Mouse (Mus musculus) kidney, embryonic 14.5 days (tissue): Measurements from ENCODE around the gene Inca1. TPM values are rescaled to one million over a fixed set of nuclear protein-coding genes. Genes with fewer than 3 reads are reported as not detected.

ENCODE experiments used
- ATAC-seq: fragments of 200-750 bp; cut with Nextera tagmentation; 2 replicates; pipeline ENCODE4 v1.8.0; 2017; ENCODE audit warnings: moderate number of reproducible peaks, mild to moderate bottlenecking, moderate TSS enrichment, moderate library complexity; ENCODE audit not compliant: low FRiP score, low TSS enrichment
- H3K27ac ChIP-seq: fragments of 300-500 bp; sonication (generic); 2 replicates; pipeline ENCODE4 v1.5.1; 2014; ENCODE audit warnings: low read depth, mild to moderate bottlenecking, low read length, moderate library complexity, mixed read lengths
- H3K27me3 ChIP-seq: fragments of 300-500 bp; sonication (generic); 2 replicates; pipeline ENCODE4 v1.6.1; 2014; ENCODE audit warnings: mild to moderate bottlenecking, low read length; ENCODE audit not compliant: control insufficient read depth, insufficient read depth
- H3K36me3 ChIP-seq: fragments of 300-500 bp; sonication (generic); 2 replicates; pipeline ENCODE4 v1.6.1; 2014; ENCODE audit warnings: low read length, mixed read lengths; ENCODE audit not compliant: control insufficient read depth, insufficient read depth
- H3K4me1 ChIP-seq: fragments of 300-500 bp; sonication (generic); 2 replicates; pipeline ENCODE4 v1.6.1; 2014; ENCODE audit warnings: low read length, mixed read lengths; ENCODE audit not compliant: control insufficient read depth, insufficient read depth
- H3K4me2 ChIP-seq: fragments of 300-500 bp; sonication (generic); replicated peaks from 2 replicates; pipeline ENCODE4 v1.6.1; 2014; ENCODE audit warnings: low read depth, mild to moderate bottlenecking, low read length
- H3K4me3 ChIP-seq: fragments of 300-500 bp; sonication (generic); 2 replicates; pipeline ENCODE4 v1.5.1; 2014; ENCODE audit warnings: mild to moderate bottlenecking, low read length
- H3K9ac ChIP-seq: fragments of 300-500 bp; sonication (generic); 2 replicates; pipeline ENCODE4 v1.6.1; 2014; ENCODE audit warnings: low read depth, mild to moderate bottlenecking, low read length, moderate library complexity
- H3K9me3 ChIP-seq: fragments of 300-500 bp; sonication (generic); 2 replicates; pipeline ENCODE4 v1.6.1; 2016; ENCODE audit warnings: low read length; ENCODE audit not compliant: control insufficient read depth
- WGBS: fragments of 180-500 bp; shearing (Covaris S2); extraction: QIAGEN DNeasy Blood & Tissue Kit; methylation state at CpG from one replicate; pipeline ENCODE4 v1.1.7; 2014; 5-methylcytosine and 5-hydroxymethylcytosine counted together
- polyA plus RNA-seq: library from polyadenylated mRNA; unstranded; fragments of >200 nt; fragmentation: Nextera tagmentation; extraction: Ambion mirVana; gene quantifications from 2 replicates; pipeline ENCODE4 v1.2.1, GENCODE M21; 2014

Gene Inca1
- polyA plus RNA-seq, 1 experiment from 2014 or later: 1.3 TPM

DNA sequence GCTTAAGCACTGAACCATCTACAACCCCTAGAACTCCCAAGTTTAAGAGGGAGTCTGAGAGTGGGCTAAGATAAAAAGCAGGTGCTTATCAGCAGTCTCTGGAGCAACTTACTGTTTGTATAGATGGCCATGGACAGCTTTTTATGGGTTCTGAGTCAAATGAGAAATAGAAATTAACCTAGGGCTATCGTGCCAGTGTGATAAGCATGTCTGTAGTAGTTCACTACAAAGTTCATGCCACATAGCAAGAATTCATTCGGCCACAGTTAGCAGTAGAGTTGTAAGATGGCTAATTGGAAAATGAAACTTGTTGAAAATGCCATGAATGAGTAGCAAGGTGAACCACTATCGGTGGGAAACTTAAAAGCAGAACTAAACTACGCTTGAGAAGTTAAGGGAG lies 51.4 kb downstream of the Inca1 start:
- Histone ChIP-seq H3K4me3 (peak overlapping the region; percentile 78), H3K9me3 (no peaks in the 10 kb centered on the region), H3K4me1 (peaks cover 45% of the 10 kb centered on the region), H3K36me3 (peaks cover 71% of the 10 kb centered on the region), H3K27me3 (no peaks in the 10 kb centered on the region), H3K27ac (no peak overlapping the region; the same call in 1 of the 2 replicates), H3K9ac (peak overlapping the region; percentile 89; the same call in 1 of the 2 replicates), H3K4me2 (peak overlapping the region; percentile 96)
- 76% methylated on average over 4 of the region's 4 CpGs for WGBS
- no peak for ATAC-seq

DNA sequence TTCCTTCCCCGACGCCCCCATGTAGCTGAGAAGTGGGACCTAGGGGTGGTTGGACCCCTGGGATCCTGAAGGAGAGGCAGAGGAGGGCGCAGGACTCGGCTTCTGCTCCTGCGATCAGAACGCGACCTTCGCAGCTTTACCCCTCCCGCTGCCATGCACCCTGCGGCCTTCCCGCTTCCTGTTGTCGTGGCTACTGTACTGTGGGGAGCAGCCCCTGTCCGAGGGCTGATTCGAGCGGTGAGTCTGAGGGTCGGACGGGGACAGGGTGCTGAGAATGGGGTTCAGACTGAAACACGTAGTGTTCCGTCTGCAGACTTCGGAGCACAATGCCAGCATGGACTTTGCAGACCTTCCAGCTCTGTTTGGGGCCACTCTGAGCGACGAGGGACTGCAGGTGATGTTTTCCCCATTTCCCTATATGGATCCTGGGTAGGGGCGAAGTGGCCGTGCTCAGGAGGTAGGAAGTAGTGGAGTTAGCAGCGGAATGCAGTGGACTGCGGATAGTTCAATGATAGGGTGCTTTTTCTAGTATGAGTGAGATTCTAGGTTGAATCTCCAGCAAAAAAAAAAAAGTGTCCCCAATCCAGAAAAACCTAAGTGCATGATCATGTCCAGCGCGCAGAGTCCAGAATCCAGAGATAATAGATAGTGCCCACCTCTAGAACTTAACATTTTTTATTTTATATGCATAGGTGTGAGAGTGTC lies 52.1 kb downstream of the Inca1 start:
- Histone ChIP-seq H3K4me2 (peak overlapping the region; percentile 96), H3K27me3 (no peaks in the 10 kb centered on the region), H3K36me3 (peaks cover 73% of the 10 kb centered on the region), H3K4me1 (peaks cover 43% of the 10 kb centered on the region), H3K4me3 (peak overlapping the region; percentile 78), H3K9me3 (no peaks in the 10 kb centered on the region), H3K27ac (peak overlapping the region; percentile 85), H3K9ac (peak overlapping the region; percentile 89)
- WGBS: 2% methylated on average over 28 of the region's 28 CpGs
- peak; percentile 34 for ATAC-seq

DNA sequence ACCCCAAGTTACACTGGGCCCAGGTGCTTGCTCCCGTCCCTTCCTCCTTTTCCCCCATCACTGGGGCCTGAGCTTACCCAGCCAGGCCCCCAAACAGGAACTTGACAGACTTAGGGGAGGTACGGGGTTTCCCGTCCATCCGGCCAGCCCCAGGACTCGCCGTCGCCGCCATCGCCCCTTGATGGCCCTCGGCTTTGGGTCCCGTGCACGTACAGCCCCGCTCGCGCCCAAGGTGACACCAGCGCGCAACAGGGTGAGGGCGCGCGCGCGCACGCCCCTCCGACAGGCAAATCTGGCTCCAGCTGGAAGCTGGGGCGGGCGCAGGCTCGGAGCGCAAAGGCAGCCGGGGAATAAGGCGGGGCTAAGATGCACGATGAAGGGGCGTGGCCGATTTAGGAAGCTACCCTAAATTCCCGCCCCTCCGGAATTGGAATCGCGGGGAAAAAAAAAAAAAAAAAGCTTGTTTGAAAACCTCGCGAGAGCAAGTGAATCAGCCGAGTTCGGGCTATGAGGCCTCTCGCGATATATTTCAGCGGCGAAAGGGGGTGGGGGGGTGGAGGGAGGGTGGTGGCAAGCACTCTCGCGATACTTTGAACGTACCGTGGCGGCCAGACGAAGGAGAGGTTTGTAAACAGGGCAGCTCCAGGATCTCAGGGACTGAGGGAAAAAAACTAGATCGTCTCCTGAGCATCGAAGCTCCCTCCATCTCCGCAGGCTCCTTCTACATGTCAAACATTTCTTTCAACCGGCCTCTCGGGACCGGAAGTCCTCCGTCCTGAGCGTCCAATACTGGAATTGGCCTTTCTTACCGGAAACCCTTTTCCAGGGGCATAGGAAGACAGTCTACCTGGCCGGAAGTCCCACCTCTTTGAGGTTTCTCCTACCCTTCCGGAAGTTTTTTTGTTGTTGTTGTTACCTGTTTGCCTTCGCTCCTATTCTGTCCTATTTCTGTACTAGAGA lies 53.0 kb downstream of the Inca1 start, which contains the start of the genes Rnf167 and Slc25a11:
TSS of gene Rnf167 (plus strand) at position 545 of the 960 bp plus-strand sequence.
TSS of gene Slc25a11 (minus strand) at position 789 of the 960 bp plus-strand sequence.
- ATAC-seq: peak; percentile 86
- Histone ChIP-seq H3K4me2 (peak within 1 kb of the TSS; percentile 96), H3K9ac (peak within 1 kb of the TSS; percentile 89), H3K4me3 (peak within 1 kb of the TSS; percentile 78), H3K4me1 (peaks cover 34% of the 10 kb centered on the region), H3K27ac (peak within 1 kb of the TSS; percentile 86), H3K36me3 (peaks cover 66% of the 10 kb centered on the region), H3K9me3 (no peaks in the 10 kb centered on the region), H3K27me3 (no peaks in the 10 kb centered on the region)
- under 1% methylated on average over 63 of the region's 63 CpGs for WGBS

DNA sequence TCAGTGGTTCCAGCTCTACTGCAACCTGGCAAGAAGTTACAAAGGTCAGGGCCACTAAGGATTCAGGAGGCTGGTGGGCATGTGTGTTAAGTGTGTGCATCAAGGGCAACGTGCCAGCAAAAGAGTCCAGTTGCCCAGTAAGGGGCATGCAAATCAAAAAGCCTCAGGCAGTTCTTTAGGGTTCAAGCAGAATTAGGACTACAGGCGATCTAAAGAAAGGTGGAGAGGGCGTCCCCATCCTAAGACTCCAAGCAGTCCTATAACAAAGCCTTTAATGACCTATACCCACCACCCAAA lies 53.7 kb downstream of the Inca1 start:
- H3K4me2 ChIP-seq: peak overlapping the region; percentile 87
- 26% methylated on average over 3 of the region's 3 CpGs for WGBS
- no peaks in the 10 kb centered on the region for H3K9me3 ChIP-seq
- H3K4me1 ChIP-seq: peaks cover 28% of the 10 kb centered on the region
- H3K36me3 ChIP-seq: peaks cover 58% of the 10 kb centered on the region
- peak overlapping the region; percentile 86 for H3K27ac ChIP-seq
- peak overlapping the region; percentile 79 for H3K9ac ChIP-seq
- peak overlapping the region; percentile 78 for H3K4me3 ChIP-seq
- peak; percentile 0; the same call in 1 of the 2 replicates for ATAC-seq
- H3K27me3 ChIP-seq: no peaks in the 10 kb centered on the region

- H3K4me2 ChIP-seq: peak overlapping the region; percentile 87
- ATAC-seq: no peak
- H3K27me3 ChIP-seq: no peaks in the 10 kb centered on the region
- H3K36me3 ChIP-seq: peaks cover 53% of the 10 kb centered on the region
- no peaks in the 10 kb centered on the region for H3K9me3 ChIP-seq
- peak overlapping the region; percentile 79 for H3K9ac ChIP-seq
- peak overlapping the region; percentile 78 for H3K4me3 ChIP-seq
- peak overlapping the region; percentile 86; the same call in 1 of the 2 replicates for H3K27ac ChIP-seq
- H3K4me1 ChIP-seq: peaks cover 24% of the 10 kb centered on the region
- 87% methylated on average over 12 of the region's 12 CpGs for WGBS
Observed at GRCm38 (mm10) chr11:70645461-70646258, 54.3 kb downstream of the Inca1 start.

DNA sequence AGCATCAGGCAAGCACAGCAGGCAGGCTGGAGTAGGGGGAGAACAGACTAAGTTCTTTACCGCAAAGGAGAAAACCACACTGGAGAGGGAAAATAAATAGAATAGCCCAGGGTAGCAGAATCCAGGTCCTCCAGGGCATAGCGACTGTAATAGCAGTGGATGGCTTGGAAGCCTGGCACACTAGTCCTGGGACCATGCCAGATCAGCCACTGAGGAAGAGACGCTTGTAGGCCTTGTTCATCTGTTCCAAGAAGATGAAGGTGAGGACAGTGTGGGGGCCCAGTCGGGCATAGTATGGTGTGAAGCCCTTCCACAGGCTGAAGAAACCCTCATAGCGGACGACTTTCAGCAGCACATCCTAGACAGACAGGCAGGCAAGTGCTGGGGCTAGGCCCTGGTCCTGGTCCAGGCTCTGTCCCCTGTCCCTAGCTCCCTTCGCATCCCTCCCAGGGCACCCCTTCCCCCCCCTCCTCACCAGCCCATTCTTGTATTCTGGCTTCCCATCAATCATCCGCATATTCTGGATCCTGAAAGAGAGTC lies 55.3 kb downstream of the Inca1 start:
- Histone ChIP-seq H3K4me2 (no peak overlapping the region), H3K4me3 (no peak overlapping the region), H3K27ac (no peak overlapping the region), H3K9me3 (no peaks in the 10 kb centered on the region), H3K9ac (no peak overlapping the region), H3K36me3 (peaks cover 43% of the 10 kb centered on the region), H3K27me3 (no peaks in the 10 kb centered on the region), H3K4me1 (peaks cover 24% of the 10 kb centered on the region)
- 99% methylated on average over 8 of the region's 8 CpGs for WGBS
- ATAC-seq: no peak

GRCm38 (mm10) chr11:70643051-70643450 lies 56.9 kb downstream of the Inca1 start:
- ATAC-seq: no peak
- Histone ChIP-seq H3K9me3 (no peaks in the 10 kb centered on the region), H3K4me2 (no peak overlapping the region), H3K4me1 (peaks cover 9% of the 10 kb centered on the region), H3K36me3 (peaks cover 27% of the 10 kb centered on the region), H3K27me3 (no peaks in the 10 kb centered on the region), H3K4me3 (no peak overlapping the region), H3K27ac (no peak overlapping the region), H3K9ac (no peak overlapping the region)
- 92% methylated on average over 6 of the region's 6 CpGs for WGBS

GRCm38 (mm10) chr11:70641241-70641640 lies 58.7 kb downstream of the Inca1 start:
- Histone ChIP-seq H3K9me3 (no peaks in the 10 kb centered on the region), H3K27ac (no peak overlapping the region), H3K36me3 (peaks cover 27% of the 10 kb centered on the region), H3K4me1 (peaks cover 7% of the 10 kb centered on the region), H3K4me3 (no peak overlapping the region), H3K9ac (no peak overlapping the region), H3K27me3 (no peaks in the 10 kb centered on the region), H3K4me2 (no peak overlapping the region)
- ATAC-seq: no peak
- WGBS: 84% methylated on average over 7 of the region's 7 CpGs
